Mouse (Mus musculus) heart, embryonic 11.5 days (tissue): ENCODE results near the gene Rplp1. TPM values are rescaled to one million over a fixed set of nuclear protein-coding genes. Genes with fewer than 3 reads are reported as not detected.

Experiments
- ATAC-seq: fragments of 200-750 bp; cut with Nextera tagmentation; replicated peaks from 2 replicates; pipeline ENCODE4 v1.8.0; 2017; ENCODE audit warnings: moderate library complexity; ENCODE audit not compliant: insufficient number of reproducible peaks, low FRiP score, low TSS enrichment
- H3K27ac ChIP-seq: fragments of 300-500 bp; sonication (generic); 2 replicates; pipeline ENCODE4 v1.5.1; 2014; ENCODE audit warnings: mild to moderate bottlenecking, low read depth, low read length
- H3K27me3 ChIP-seq: fragments of 300-500 bp; sonication (generic); 2 replicates; pipeline ENCODE4 v1.6.1; 2014; ENCODE audit warnings: mild to moderate bottlenecking, low read length, mixed read lengths; ENCODE audit not compliant: control insufficient read depth, insufficient read depth
- H3K36me3 ChIP-seq: fragments of 300-500 bp; sonication (generic); 2 replicates; pipeline ENCODE4 v1.6.1; 2014; ENCODE audit warnings: mild to moderate bottlenecking, low read length, moderate library complexity, mixed read lengths; ENCODE audit not compliant: control insufficient read depth, insufficient read depth
- H3K4me1 ChIP-seq: fragments of 300-500 bp; sonication (generic); 2 replicates; pipeline ENCODE4 v1.6.1; 2014; ENCODE audit warnings: low read length; ENCODE audit not compliant: control insufficient read depth, insufficient read depth
- H3K4me2 ChIP-seq: fragments of 300-500 bp; sonication (generic); 2 replicates; pipeline ENCODE4 v1.6.1; 2014; ENCODE audit warnings: mild to moderate bottlenecking, moderate library complexity
- H3K4me3 ChIP-seq: fragments of 300-500 bp; sonication (generic); 2 replicates; pipeline ENCODE4 v1.5.1; 2014; ENCODE audit warnings: low read depth, low read length
- H3K9ac ChIP-seq: fragments of 300-500 bp; sonication (generic); 2 replicates; pipeline ENCODE4 v1.6.1; 2014; ENCODE audit warnings: mild to moderate bottlenecking, low read depth, low read length, moderate library complexity
- H3K9me3 ChIP-seq: fragments of 300-500 bp; sonication (generic); replicated peaks from 2 replicates; pipeline ENCODE4 v1.6.1; 2016; ENCODE audit warnings: low read length; ENCODE audit not compliant: control insufficient read depth
- WGBS: fragments of 180-500 bp; shearing (Covaris S2); extraction: QIAGEN DNeasy Blood & Tissue Kit; methylation state at CpG from one replicate; pipeline ENCODE4 v1.1.7; 2014; ENCODE audit not compliant: insufficient replicate concordance; 5-methylcytosine and 5-hydroxymethylcytosine counted together
- polyA plus RNA-seq: library from polyadenylated mRNA; unstranded; fragments of >200 nt; fragmentation: Nextera tagmentation; extraction: Ambion mirVana; gene quantifications from 2 replicates; pipeline ENCODE4 v1.2.1, GENCODE M21; 2014

Gene Rplp1
- 963 and 1,096 TPM in 2 replicates for polyA plus RNA-seq

- Histone ChIP-seq H3K4me3 (peak within 1 kb of the TSS; percentile 86), H3K4me2 (peak within 1 kb of the TSS; percentile 76), H3K9me3 (no peaks in the 10 kb centered on the region), H3K27ac (peak within 1 kb of the TSS; percentile 94), H3K9ac (peak within 1 kb of the TSS; percentile 89), H3K4me1 (peaks cover 10% of the 10 kb centered on the region; the same call in 1 of the 2 replicates), H3K27me3 (no peaks in the 10 kb centered on the region), H3K36me3 (peaks cover 17% of the 10 kb centered on the region)
- WGBS, result under 1% methylated on average over 68 of the region's 70 CpGs
- ATAC-seq, result peak; percentile 90
Measured at GRCm38 (mm10) chr9:61914203-61914916, at the start of gene Rplp1. Rplp1 (minus strand) TSS chr9:61914542.

DNA sequence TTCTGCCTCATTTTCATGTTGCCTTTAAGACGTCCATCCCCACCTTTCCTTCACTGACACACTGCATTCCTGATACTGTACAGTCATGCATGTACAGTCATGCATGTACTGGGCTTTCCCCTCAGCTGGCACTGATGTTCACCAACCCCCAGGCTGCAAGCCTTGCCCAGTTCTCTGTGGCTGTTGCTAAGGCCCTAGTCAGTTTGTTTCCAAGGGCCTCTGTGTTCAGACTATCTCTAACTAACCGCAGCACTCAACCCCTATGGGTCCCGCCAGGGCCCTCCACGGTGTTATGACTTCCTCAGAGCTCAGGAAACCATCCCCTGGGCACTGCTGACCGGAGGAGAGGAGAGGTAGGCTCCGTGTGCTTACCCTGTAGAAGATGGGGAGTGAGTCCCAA, 49.0 kb upstream of the Rplp1 start:
- no peaks in the 10 kb centered on the region for H3K9me3 ChIP-seq
- H3K4me2 ChIP-seq, result no peak overlapping the region
- H3K4me3 ChIP-seq, result no peak overlapping the region
- H3K4me1 ChIP-seq, result peaks cover 5% of the 10 kb centered on the region; the same call in 1 of the 2 replicates
- H3K27me3 ChIP-seq, result no peaks in the 10 kb centered on the region
- H3K9ac ChIP-seq, result no peak overlapping the region
- no peaks in the 10 kb centered on the region for H3K36me3 ChIP-seq
- no peak overlapping the region for H3K27ac ChIP-seq
- WGBS, result 64% methylated on average over 6 of the region's 6 CpGs
- ATAC-seq, result no peak

GRCm38 (mm10) chr9:61961181-61961580, 46.8 kb upstream of the Rplp1 start:
- Histone ChIP-seq H3K4me1 (peaks cover 5% of the 10 kb centered on the region; the same call in 1 of the 2 replicates), H3K36me3 (no peaks in the 10 kb centered on the region), H3K27me3 (no peaks in the 10 kb centered on the region), H3K9ac (no peak overlapping the region), H3K27ac (no peak overlapping the region), H3K9me3 (no peaks in the 10 kb centered on the region), H3K4me2 (no peak overlapping the region), H3K4me3 (no peak overlapping the region)
- 75% methylated on average over 4 of the region's 4 CpGs for WGBS
- ATAC-seq, result no peak

GRCm38 (mm10) chr9:61960753-61961152, 46.4 kb upstream of the Rplp1 start:
- H3K4me1 ChIP-seq, result peaks cover 5% of the 10 kb centered on the region; the same call in 1 of the 2 replicates
- 46% methylated on average over 5 of the region's 5 CpGs for WGBS
- no peak overlapping the region for H3K27ac ChIP-seq
- no peak overlapping the region for H3K4me3 ChIP-seq
- no peak for ATAC-seq
- H3K36me3 ChIP-seq, result no peaks in the 10 kb centered on the region
- no peak overlapping the region for H3K4me2 ChIP-seq
- H3K9ac ChIP-seq, result no peak overlapping the region
- no peaks in the 10 kb centered on the region for H3K9me3 ChIP-seq
- H3K27me3 ChIP-seq, result no peaks in the 10 kb centered on the region

DNA sequence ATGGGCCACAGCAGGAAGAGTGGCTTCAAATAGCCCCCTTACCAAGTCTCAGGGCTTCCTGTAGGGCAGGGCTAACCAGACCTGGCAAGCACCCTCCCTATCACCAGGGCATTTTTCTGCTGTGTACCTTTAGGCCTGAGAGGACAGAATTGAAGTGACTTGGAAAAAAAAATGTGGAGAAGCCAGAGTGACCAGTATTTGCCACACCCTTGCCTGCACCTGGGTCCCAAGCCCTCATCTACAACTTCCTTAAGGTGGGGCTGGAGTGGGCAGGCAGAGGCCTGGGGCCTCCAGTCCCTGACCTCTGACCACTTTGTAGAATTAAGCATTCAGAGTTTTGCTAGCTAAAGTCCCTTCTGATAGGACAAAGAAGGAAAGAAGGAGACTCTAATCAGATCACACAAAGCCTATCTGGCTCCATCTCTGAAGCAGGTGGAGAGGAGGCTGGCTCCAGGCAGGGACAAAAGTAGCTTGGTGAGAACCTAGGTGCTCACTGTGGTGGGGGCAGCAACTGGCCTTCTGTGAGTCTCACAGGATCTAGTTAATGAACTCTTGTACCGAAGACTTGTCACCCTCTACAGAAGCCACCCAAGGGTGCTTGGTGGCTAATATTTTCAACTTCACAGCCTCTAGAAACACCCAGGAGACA, 45.7 kb upstream of the Rplp1 start:
- Histone ChIP-seq H3K36me3 (no peaks in the 10 kb centered on the region), H3K9me3 (no peaks in the 10 kb centered on the region), H3K27me3 (no peaks in the 10 kb centered on the region), H3K4me1 (peaks cover 5% of the 10 kb centered on the region; the same call in 1 of the 2 replicates), H3K4me2 (no peak overlapping the region), H3K4me3 (no peak overlapping the region), H3K27ac (no peak overlapping the region), H3K9ac (no peak overlapping the region)
- WGBS, result 81% methylated on average over 1 of the region's 1 CpGs
- no peak for ATAC-seq

GRCm38 (mm10) chr9:61954707-61955106, 40.4 kb upstream of the Rplp1 start:
- H3K9me3 ChIP-seq, result no peaks in the 10 kb centered on the region
- H3K36me3 ChIP-seq, result no peaks in the 10 kb centered on the region
- H3K9ac ChIP-seq, result no peak overlapping the region
- no peaks in the 10 kb centered on the region for H3K27me3 ChIP-seq
- no peak overlapping the region for H3K27ac ChIP-seq
- H3K4me3 ChIP-seq, result no peak overlapping the region
- no peak for ATAC-seq
- H3K4me1 ChIP-seq, result peaks cover 7% of the 10 kb centered on the region; the same call in 1 of the 2 replicates
- H3K4me2 ChIP-seq, result no peak overlapping the region

DNA sequence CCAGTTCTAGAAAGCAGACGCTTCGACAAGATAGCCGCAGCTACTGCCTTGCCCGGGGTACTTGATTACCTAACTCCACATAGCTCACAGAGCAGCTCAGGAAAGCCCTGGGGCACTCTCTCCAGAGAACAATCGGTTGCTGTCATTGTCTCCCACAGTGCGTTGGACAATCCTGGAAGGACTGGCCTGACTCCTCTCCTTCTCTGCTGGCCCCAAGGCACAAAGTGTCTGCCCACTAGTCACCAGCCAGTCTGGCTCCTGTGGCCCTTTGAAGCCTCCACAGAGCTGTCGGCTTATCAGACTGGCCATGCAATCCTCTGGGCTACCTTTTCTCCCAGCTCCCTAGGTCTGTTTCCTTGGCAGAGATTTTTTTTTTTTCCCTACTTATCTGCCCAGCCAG, 37.9 kb upstream of the Rplp1 start:
- ATAC-seq, result no peak
- 36% methylated on average over 7 of the region's 7 CpGs for WGBS
- H3K27ac ChIP-seq, result no peak overlapping the region
- peaks cover 13% of the 10 kb centered on the region; the same call in 1 of the 2 replicates for H3K4me1 ChIP-seq
- H3K9ac ChIP-seq, result 0 out of 2 replicates have a peak overlapping the region, but pooled peaks have one; percentile 28
- no peak overlapping the region for H3K4me2 ChIP-seq
- no peaks in the 10 kb centered on the region for H3K27me3 ChIP-seq
- no peaks in the 10 kb centered on the region for H3K9me3 ChIP-seq
- H3K4me3 ChIP-seq, result no peak overlapping the region
- no peaks in the 10 kb centered on the region for H3K36me3 ChIP-seq

DNA sequence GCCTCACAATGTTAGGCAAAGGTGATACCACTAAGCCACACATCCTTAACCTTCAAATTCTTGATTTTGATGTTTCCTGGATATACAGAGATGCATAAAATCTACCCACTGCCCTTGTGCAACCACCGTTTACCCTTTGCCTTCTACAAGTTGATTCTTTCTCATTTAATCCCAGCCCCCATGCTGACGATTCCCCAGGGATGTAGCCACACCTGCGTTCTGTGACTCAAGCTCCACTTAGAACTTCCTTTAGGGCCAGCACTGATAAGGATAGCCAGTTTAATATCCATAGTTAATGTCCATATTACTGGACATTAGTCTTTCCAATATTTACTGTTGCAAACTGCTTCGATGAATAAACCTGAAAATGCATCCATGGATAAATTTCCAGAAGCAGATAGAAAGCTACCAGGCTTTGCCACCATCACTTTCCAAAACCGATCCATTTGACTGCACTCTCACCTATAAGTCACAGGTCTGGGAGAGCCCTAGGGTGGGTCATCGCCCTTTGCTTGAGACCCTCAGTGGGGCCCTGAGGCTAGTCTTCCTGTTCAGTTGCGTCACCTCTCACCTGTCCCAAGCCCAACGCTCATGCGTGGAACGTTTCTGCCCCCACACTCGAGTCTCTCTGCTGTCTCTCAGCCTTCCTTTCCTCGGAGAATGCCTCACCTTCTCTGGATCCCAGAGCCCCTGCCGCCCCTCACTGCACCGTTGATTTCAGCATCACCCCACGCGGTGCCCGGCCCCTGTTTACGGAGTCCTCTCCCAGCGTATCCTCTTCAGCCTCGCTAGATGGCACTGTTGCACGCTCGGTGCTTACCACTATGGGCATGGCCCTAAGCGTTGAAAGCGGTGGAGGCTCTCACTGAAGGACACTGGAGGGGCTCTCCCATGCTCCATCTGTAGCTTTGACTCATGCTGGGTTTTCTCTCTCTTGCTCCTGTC, 33.3 kb upstream of the Rplp1 start:
- WGBS, result 8% methylated on average over 24 of the region's 24 CpGs
- H3K36me3 ChIP-seq, result 0 out of 2 replicates have a peak, but pooled peaks cover 1% of the 10 kb centered on the region
- H3K4me1 ChIP-seq, result peaks cover 18% of the 10 kb centered on the region; the same call in 1 of the 2 replicates
- peak overlapping the region; percentile 82 for H3K4me3 ChIP-seq
- H3K27ac ChIP-seq, result no peak overlapping the region
- H3K9me3 ChIP-seq, result no peaks in the 10 kb centered on the region
- ATAC-seq, result peak; percentile 60; the same call in 1 of the 2 replicates
- peak overlapping the region; percentile 80 for H3K4me2 ChIP-seq
- peak overlapping the region; percentile 60 for H3K9ac ChIP-seq
- no peaks in the 10 kb centered on the region for H3K27me3 ChIP-seq
